Mouse (Mus musculus): ENCODE data around the gene Thumpd2. TPM values are rescaled to one million over a fixed set of nuclear protein-coding genes. Genes with fewer than 3 reads are reported as not detected.
A peak's percentile ranks its signal among the peaks of the same experiment; 100 is the strongest.

Thumpd2 gene
- total and polyA plus RNA-seq, 3 experiments = 1.2 to 4.8 (median 3.9) TPM

- Histone ChIP-seq H3K4me3 (no peak overlapping the region), H3K9ac (ENCODE audit: low read depth, low read length) (no peak overlapping the region), H3K4me1 (ENCODE audit: control insufficient read depth, insufficient read depth, low read length) (no peaks in the 10 kb centered on the region), H3K36me3 (ENCODE audit: control insufficient read depth, insufficient read depth, low read length) (peaks cover 2% of the 10 kb centered on the region), H3K79me2 (replicated peaks; ENCODE audit: control insufficient read depth, insufficient read depth, low read length) (no peaks in the 10 kb centered on the region), H3K27ac (no peak overlapping the region), H3K27me3 (ENCODE audit: control insufficient read depth, insufficient read depth, low read length) (no peaks in the 10 kb centered on the region)
- TF ChIP-seq EP300 (IDR thresholded peaks at IDR 0.05; ENCODE audit: insufficient read depth, low read depth, low read length) (no peak), POLR2A (IDR thresholded peaks at IDR 0.05; ENCODE audit: insufficient read depth, low read depth, low read length) (no peak), CTCF (IDR thresholded peaks at IDR 0.05) (no peak)
- DNase-seq = no peak
- intact Hi-C loops (cut with DNase I) = no loop called here
- WGBS = 95% methylated on average over 8 of the region's 8 CpGs
Observed at GRCm38 (mm10) chr17:81056796-81057381, 8.0 kb downstream of the Thumpd2 start.

GRCm38 (mm10) chr17:81056035-81056434 lies 8.8 kb downstream of the Thumpd2 start:
- Histone ChIP-seq H3K27ac (no peak overlapping the region), H3K36me3 (ENCODE audit: control insufficient read depth, insufficient read depth, low read length) (peaks cover 2% of the 10 kb centered on the region; the same call in 1 of the 2 replicates), H3K79me2 (replicated peaks; ENCODE audit: control insufficient read depth, insufficient read depth, low read length) (no peaks in the 10 kb centered on the region), H3K27me3 (ENCODE audit: control insufficient read depth, insufficient read depth, low read length) (no peaks in the 10 kb centered on the region), H3K4me1 (ENCODE audit: control insufficient read depth, insufficient read depth, low read length) (no peaks in the 10 kb centered on the region), H3K9ac (ENCODE audit: low read depth, low read length) (no peak overlapping the region), H3K4me3 (no peak overlapping the region)
- intact Hi-C loops (cut with DNase I) = no loop called here
- no peak for DNase-seq
- 90% methylated on average over 3 of the region's 3 CpGs for WGBS
- no peak for TF ChIP-seq EP300 (IDR thresholded peaks at IDR 0.05; ENCODE audit: insufficient read depth, low read depth, low read length)
- TF ChIP-seq CTCF (IDR thresholded peaks at IDR 0.05) = no peak
- TF ChIP-seq POLR2A (IDR thresholded peaks at IDR 0.05; ENCODE audit: insufficient read depth, low read depth, low read length) = no peak

- 88% methylated on average over 5 of the region's 5 CpGs for WGBS
Observed at GRCm38 (mm10) chr17:81055522-81055921, 9.4 kb downstream of the Thumpd2 start.

GRCm38 (mm10) chr17:81053274-81053673 lies 11.6 kb downstream of the Thumpd2 start:
- no peak for DNase-seq
- no peak overlapping the region for H3K9ac ChIP-seq (ENCODE audit: low read depth, low read length)
- TF ChIP-seq EP300 (IDR thresholded peaks at IDR 0.05; ENCODE audit: insufficient read depth, low read depth, low read length) (no peak), POLR2A (IDR thresholded peaks at IDR 0.05; ENCODE audit: insufficient read depth, low read depth, low read length) (no peak), CTCF (IDR thresholded peaks at IDR 0.05) (no peak)
- no peak overlapping the region for H3K4me3 ChIP-seq
- WGBS = 88% methylated on average over 2 of the region's 2 CpGs
- H3K36me3 ChIP-seq (ENCODE audit: control insufficient read depth, insufficient read depth, low read length) = peaks cover 2% of the 10 kb centered on the region; the same call in 1 of the 2 replicates
- intact Hi-C loops (cut with DNase I) = no loop called here
- no peak overlapping the region for H3K27ac ChIP-seq
- no peaks in the 10 kb centered on the region for H3K27me3 ChIP-seq (ENCODE audit: control insufficient read depth, insufficient read depth, low read length)
- no peaks in the 10 kb centered on the region for H3K79me2 ChIP-seq (replicated peaks; ENCODE audit: control insufficient read depth, insufficient read depth, low read length)
- no peaks in the 10 kb centered on the region for H3K4me1 ChIP-seq (ENCODE audit: control insufficient read depth, insufficient read depth, low read length)

More at GRCm38 (mm10) chr17:81055522-81055921, 9.4 kb downstream of the Thumpd2 start:
- DNase-seq = no peak
- Histone ChIP-seq H3K9ac (ENCODE audit: low read depth, low read length) (no peak overlapping the region), H3K79me2 (replicated peaks; ENCODE audit: control insufficient read depth, insufficient read depth, low read length) (no peaks in the 10 kb centered on the region), H3K4me1 (ENCODE audit: control insufficient read depth, insufficient read depth, low read length) (no peaks in the 10 kb centered on the region), H3K27me3 (ENCODE audit: control insufficient read depth, insufficient read depth, low read length) (no peaks in the 10 kb centered on the region), H3K27ac (no peak overlapping the region), H3K36me3 (ENCODE audit: control insufficient read depth, insufficient read depth, low read length) (peaks cover 2% of the 10 kb centered on the region; the same call in 1 of the 2 replicates), H3K4me3 (no peak overlapping the region)
- TF ChIP-seq POLR2A (IDR thresholded peaks at IDR 0.05; ENCODE audit: insufficient read depth, low read depth, low read length) (no peak), CTCF (IDR thresholded peaks at IDR 0.05) (no peak), EP300 (IDR thresholded peaks at IDR 0.05; ENCODE audit: insufficient read depth, low read depth, low read length) (no peak)
- intact Hi-C loops (cut with DNase I) = no loop called here

GRCm38 (mm10) chr17:81047930-81048564 lies 16.8 kb downstream of the Thumpd2 start:
- no peak overlapping the region for H3K4me3 ChIP-seq
- H3K36me3 ChIP-seq (ENCODE audit: control insufficient read depth, insufficient read depth, low read length) = no peaks in the 10 kb centered on the region
- 93% methylated on average over 7 of the region's 7 CpGs for WGBS
- H3K4me1 ChIP-seq (ENCODE audit: control insufficient read depth, insufficient read depth, low read length) = no peaks in the 10 kb centered on the region
- intact Hi-C loops (cut with DNase I) = no loop called here
- H3K27ac ChIP-seq = no peak overlapping the region
- H3K79me2 ChIP-seq (replicated peaks; ENCODE audit: control insufficient read depth, insufficient read depth, low read length) = no peaks in the 10 kb centered on the region
- no peak for DNase-seq
- no peak overlapping the region for H3K9ac ChIP-seq (ENCODE audit: low read depth, low read length)
- H3K27me3 ChIP-seq (ENCODE audit: control insufficient read depth, insufficient read depth, low read length) = no peaks in the 10 kb centered on the region
- TF ChIP-seq EP300 (IDR thresholded peaks at IDR 0.05; ENCODE audit: insufficient read depth, low read depth, low read length) (no peak), POLR2A (IDR thresholded peaks at IDR 0.05; ENCODE audit: insufficient read depth, low read depth, low read length) (no peak), CTCF (IDR thresholded peaks at IDR 0.05) (no peak)

GRCm38 (mm10) chr17:81045525-81046150 lies 19.2 kb downstream of the Thumpd2 start:
- Histone ChIP-seq H3K36me3 (ENCODE audit: control insufficient read depth, insufficient read depth, low read length) (no peaks in the 10 kb centered on the region), H3K9ac (ENCODE audit: low read depth, low read length) (no peak overlapping the region), H3K79me2 (replicated peaks; ENCODE audit: control insufficient read depth, insufficient read depth, low read length) (no peaks in the 10 kb centered on the region), H3K27me3 (ENCODE audit: control insufficient read depth, insufficient read depth, low read length) (no peaks in the 10 kb centered on the region), H3K4me1 (ENCODE audit: control insufficient read depth, insufficient read depth, low read length) (no peaks in the 10 kb centered on the region), H3K27ac (no peak overlapping the region), H3K4me3 (no peak overlapping the region)
- peak in 1 of 2 experiments; percentile 33 for DNase-seq
- intact Hi-C loops (cut with DNase I) = no loop called here
- TF ChIP-seq CTCF (IDR thresholded peaks at IDR 0.05) (peak; percentile 73), EP300 (IDR thresholded peaks at IDR 0.05; ENCODE audit: insufficient read depth, low read depth, low read length) (no peak), POLR2A (IDR thresholded peaks at IDR 0.05; ENCODE audit: insufficient read depth, low read depth, low read length) (no peak)
- 80% methylated on average over 9 of the region's 9 CpGs for WGBS
